Mouse (Mus musculus) CH12.LX (cell line): ENCODE results near the gene Dmbx1. TPM values are rescaled to one million over a fixed set of nuclear protein-coding genes. Genes with fewer than 3 reads are reported as not detected.

Experiments
- DNase-seq: peaks from one replicate; pipeline ENCODE4 v3.0.0-alpha.2; 2013; ENCODE audit errors: extremely low read depth
- H3K27ac ChIP-seq: 2 replicates; pipeline ENCODE4 v1.5.1; 2012; ENCODE audit warnings: low read depth, mild to moderate bottlenecking, control low read depth, moderate library complexity; ENCODE audit not compliant: insufficient read depth
- H3K27me3 ChIP-seq: replicated peaks from 2 replicates; pipeline ENCODE3; 2012; ENCODE audit warnings: inconsistent platforms
- H3K36me3 ChIP-seq, 2 experiments: replicated peaks in 1 of 2; 2 replicates each; pipeline versions ENCODE3 to v1.6.1; 2012; ENCODE audit warnings: inconsistent platforms in 1 of 2, low read length in 1 of 2, mild to moderate bottlenecking in 1 of 2, mixed read lengths in 1 of 2, moderate library complexity in 1 of 2; ENCODE audit not compliant: control insufficient read depth in 1 of 2, insufficient read depth in 1 of 2
- H3K4me1 ChIP-seq, 2 experiments: 2 replicates each; pipeline ENCODE4 v1.6.1; 2012; ENCODE audit warnings: inconsistent platforms in 1 of 2, moderate library complexity in 1 of 2; ENCODE audit not compliant: insufficient read depth in 2 of 2, control insufficient read depth in 1 of 2
- H3K4me2 ChIP-seq: 2 replicates; pipeline ENCODE4 v1.6.1; 2012; ENCODE audit warnings: low read depth, mild to moderate bottlenecking, control low read depth; ENCODE audit not compliant: poor library complexity, insufficient read depth, severe bottlenecking
- H3K4me3 ChIP-seq, 3 experiments: fragments of 150-350 bp in 1 of 3; sonication (generic) in 1 of 3; replicated peaks in 1 of 3; 2 replicates each; pipeline versions ENCODE3 to v1.5.1; 2011 to 2012; ENCODE audit warnings: low read depth in 2 of 3, low read length in 2 of 3, mild to moderate bottlenecking in 2 of 3, moderate library complexity in 2 of 3, control low read depth in 1 of 3, improper control_type of control experiment in 1 of 3, inconsistent platforms in 1 of 3, mixed read lengths in 1 of 3; ENCODE audit not compliant: poor library complexity in 1 of 3
- H3K79me2 ChIP-seq: replicated peaks from 2 replicates; pipeline ENCODE4 v1.6.1; 2012; ENCODE audit warnings: mild to moderate bottlenecking, moderate library complexity; ENCODE audit not compliant: control insufficient read depth, poor library complexity, insufficient read depth, severe bottlenecking; ENCODE audit errors: extremely low read depth
- H3K9ac ChIP-seq: 2 replicates; pipeline ENCODE4 v1.6.1; 2012; ENCODE audit warnings: low read depth, mild to moderate bottlenecking, control low read depth, moderate library complexity; ENCODE audit not compliant: insufficient read depth
- H3K9me3 ChIP-seq: replicated peaks from 2 replicates; pipeline ENCODE3; 2012; ENCODE audit warnings: low read length, inconsistent platforms, mixed read lengths
- CHD2 ChIP-seq: IDR thresholded peaks from 2 replicates; pipeline ENCODE4 v1.6.1; 2011; ENCODE audit warnings: low read length, improper control_type of control experiment
- E2F4 ChIP-seq: IDR thresholded peaks from 2 replicates; pipeline ENCODE4 v1.6.1; 2011; ENCODE audit warnings: low read depth, low read length, improper control_type of control experiment; ENCODE audit not compliant: insufficient replicate concordance
- ELF1 ChIP-seq: IDR thresholded peaks from 2 replicates; pipeline ENCODE4 v1.6.1; 2014; ENCODE audit warnings: low read depth, mild to moderate bottlenecking, inconsistent platforms, low read length, improper control_type of control experiment
- EP300 ChIP-seq: IDR thresholded peaks from 2 replicates; pipeline ENCODE4 v1.6.1; 2011; ENCODE audit warnings: low read length, improper control_type of control experiment
- JUN ChIP-seq: IDR thresholded peaks from 2 replicates; pipeline ENCODE4 v1.6.1; 2011; ENCODE audit warnings: low read depth, mild to moderate bottlenecking, low read length, improper control_type of control experiment, moderate library complexity; ENCODE audit not compliant: insufficient read depth
- MAX ChIP-seq: IDR thresholded peaks from 2 replicates; pipeline ENCODE4 v1.6.1; 2011; ENCODE audit warnings: low read length, improper control_type of control experiment
- MAZ ChIP-seq: IDR thresholded peaks from 2 replicates; pipeline ENCODE4 v1.6.1; 2012; ENCODE audit warnings: low read depth, mild to moderate bottlenecking, inconsistent platforms, low read length, improper control_type of control experiment, moderate library complexity
- MXI1 ChIP-seq: IDR thresholded peaks from 2 replicates; pipeline ENCODE4 v1.6.1; 2011; ENCODE audit warnings: mild to moderate bottlenecking, low read depth, low read length, improper control_type of control experiment
- MYC ChIP-seq: IDR thresholded peaks from 2 replicates; pipeline ENCODE4 v1.6.1; 2011; ENCODE audit warnings: low read depth, mild to moderate bottlenecking, improper control_type of control experiment, low read length
- NRF1 ChIP-seq: IDR thresholded peaks from 2 replicates; pipeline ENCODE4 v1.6.1; 2014; ENCODE audit warnings: low read depth, mild to moderate bottlenecking, inconsistent platforms, low read length, improper control_type of control experiment, moderate library complexity
- POLR2A ChIP-seq: IDR thresholded peaks from 2 replicates; pipeline ENCODE4 v1.6.1; 2011; ENCODE audit warnings: low read depth, mild to moderate bottlenecking, improper control_type of control experiment, low read length
- POLR2AphosphoS2 ChIP-seq: IDR thresholded peaks from 2 replicates; pipeline ENCODE4 v1.6.1; 2011; ENCODE audit warnings: low read depth, low read length, improper control_type of control experiment
- SMC3 ChIP-seq: IDR thresholded peaks from 2 replicates; pipeline ENCODE4 v1.6.1; 2011; ENCODE audit warnings: low read depth, low read length, improper control_type of control experiment
- TBP ChIP-seq: conservative IDR thresholded peaks from 2 replicates; pipeline ENCODE4 v1.6.1; 2011; ENCODE audit warnings: low read depth, low read length, improper control_type of control experiment
- TCF12 ChIP-seq: IDR thresholded peaks from 2 replicates; pipeline ENCODE4 v1.6.1; 2014; ENCODE audit warnings: low read depth, mild to moderate bottlenecking, inconsistent platforms, low read length, improper control_type of control experiment
- UBTF ChIP-seq: IDR thresholded peaks from 2 replicates; pipeline ENCODE4 v1.6.1; 2012; ENCODE audit warnings: low read depth, mild to moderate bottlenecking, inconsistent platforms, low read length, improper control_type of control experiment, moderate library complexity
- USF1 ChIP-seq: IDR thresholded peaks from 2 replicates; pipeline ENCODE4 v1.6.1; 2014; ENCODE audit warnings: low read depth, mild to moderate bottlenecking, inconsistent platforms, low read length, improper control_type of control experiment
- ZC3H11A ChIP-seq: IDR thresholded peaks from 2 replicates; pipeline ENCODE4 v1.6.1; 2012; ENCODE audit warnings: low read depth, mild to moderate bottlenecking, inconsistent platforms, low read length, improper control_type of control experiment
- ZKSCAN1 ChIP-seq: IDR thresholded peaks from 2 replicates; pipeline ENCODE4 v1.6.1; 2012; ENCODE audit warnings: low read depth, inconsistent platforms, low read length, improper control_type of control experiment, borderline replicate concordance
- dilution Hi-C: fragments of 300-500 bp; cut with MboI; formaldehyde crosslinking; loops from 2 replicates; pipeline ENCODE4 v1.14.3; 2020; ENCODE audit warnings: low sequenced_read_pairs; ENCODE audit not compliant: extremely low pct_unique_long_range_greater_than_20kb, extremely low pct_ligation_motif_present
- in situ Hi-C: fragments of 300-500 bp; cut with MboI; formaldehyde crosslinking; loops from 3 replicates; pipeline ENCODE4 v1.14.3; 2019; ENCODE audit warnings: low sequenced_read_pairs, low pct_ligation_motif_present, low pct_unique_long_range_greater_than_20kb, mixed read lengths
- polyA plus RNA-seq: library from polyadenylated mRNA; unstranded; fragments of >175 nt; gene quantifications from 2 replicates; pipeline ENCODE4 v1.2.1, GENCODE M21; 2012; ENCODE audit warnings: low read depth; ENCODE audit not compliant: insufficient read length
- total RNA-seq, 2 experiments: library from RNA; depleted of rRNA; stranded (reverse); fragments of 300-350 nt in 1 of 2; fragments of >200 nt in 1 of 2; gene quantifications; 2 replicates each; pipeline ENCODE4 v1.2.3; 2012 to 2014

The Dmbx1 gene
- total and polyA plus RNA-seq, 3 experiments, result not detected

- TF ChIP-seq MXI1 (no peak), TCF12 (no peak), USF1 (no peak), JUN (no peak), POLR2AphosphoS2 (no peak), ZKSCAN1 (no peak), MAZ (no peak), ZC3H11A (no peak), CHD2 (no peak)
- TF ChIP-seq, all 38 proteins: peak for 0
- dilution Hi-C loops, result no loop called here
- no peak for DNase-seq
- Histone ChIP-seq H3K9me3 (no peaks in the 10 kb centered on the region), H3K4me1 (no peaks in the 10 kb centered on the region; a peak in 1 of 4 replicates), H3K4me2 (no peak overlapping the region), H3K36me3 (no peaks in the 10 kb centered on the region), H3K27ac (no peak overlapping the region), H3K9ac (no peak overlapping the region), H3K27me3 (peaks cover 75% of the 10 kb centered on the region), H3K79me2 (no peaks in the 10 kb centered on the region), H3K4me3 (no peak overlapping the region)
- in situ Hi-C loops, result loop anchor here (10.0 kb wide), 1 partner anchor 155 kb away; the partner anchor contains the start of gene Efcab14
Observed at GRCm38 (mm10) chr4:115890066-115890465, 49.7 kb downstream of the Dmbx1 start.

DNA sequence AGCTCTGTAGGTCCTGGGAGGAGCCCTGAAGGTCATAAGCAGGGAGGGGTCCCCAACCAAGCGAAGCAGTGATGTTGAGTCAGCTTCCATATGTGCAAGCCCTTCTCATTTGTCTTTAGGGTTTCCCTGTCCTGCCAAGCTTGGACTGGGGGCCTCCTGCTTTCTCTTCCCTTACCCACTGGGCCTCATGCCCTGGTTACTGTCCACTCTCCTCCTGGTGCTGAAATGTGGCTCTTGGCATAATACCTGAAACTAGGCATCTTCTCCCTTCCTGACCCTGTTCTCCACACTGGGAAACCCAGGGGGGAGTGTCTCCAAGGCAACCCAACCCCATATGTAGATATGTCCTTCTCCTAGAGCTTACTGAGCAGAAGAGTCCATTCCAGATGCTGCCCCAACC lies 52.9 kb downstream of the Dmbx1 start:
- Histone ChIP-seq H3K36me3 (no peaks in the 10 kb centered on the region), H3K9ac (no peak overlapping the region), H3K27ac (no peak overlapping the region), H3K4me3 (no peak overlapping the region), H3K27me3 (peaks cover 69% of the 10 kb centered on the region), H3K4me2 (no peak overlapping the region), H3K79me2 (no peaks in the 10 kb centered on the region), H3K9me3 (no peaks in the 10 kb centered on the region), H3K4me1 (no peaks in the 10 kb centered on the region; a peak in 1 of 4 replicates)
- dilution Hi-C loops, result no loop called here
- no peak for DNase-seq
- in situ Hi-C loops, result no loop called here
- no peak for TF ChIP-seq TCF12
- TF ChIP-seq SMC3, result no peak
- TF ChIP-seq EP300, result no peak
- no peak for TF ChIP-seq JUN
- no peak for TF ChIP-seq TBP
- no peak for TF ChIP-seq MYC
- no peak for TF ChIP-seq ELF1
- TF ChIP-seq POLR2AphosphoS2, result no peak
- TF ChIP-seq UBTF, result no peak
- TF ChIP-seq E2F4, result no peak
- TF ChIP-seq MAX, result no peak
- TF ChIP-seq POLR2A, result no peak
- TF ChIP-seq NRF1, result no peak
